Mouse (Mus musculus) MEL (cell line): ENCODE measurements at regions not wholly inside any gene's neighbourhood (a gene's known extent, or its start where the extent isn't known, plus 50 kb on each side); places are given as distances from the start of the nearest gene placed in this dataset.

Experiments used
- CTCF ChIP-seq, 3 experiments: IDR thresholded peaks in 2 of 3; conservative IDR thresholded peaks in 1 of 3; 2 replicates each; pipeline ENCODE4 v1.5.1; 2011 to 2012; ENCODE audit warnings: low read length in 3 of 3, low read depth in 2 of 3, mild to moderate bottlenecking in 2 of 3, improper control_type of control experiment in 1 of 3, inconsistent platforms in 1 of 3, mixed read lengths in 1 of 3, moderate library complexity in 1 of 3; ENCODE audit not compliant: control insufficient read depth in 1 of 3, insufficient read depth in 1 of 3, poor library complexity in 1 of 3, severe bottlenecking in 1 of 3
- EP300 ChIP-seq, 2 experiments: IDR thresholded peaks; 2 replicates each; pipeline ENCODE4 v1.6.1; 2011; ENCODE audit warnings: improper control_type of control experiment in 2 of 2, low read length in 2 of 2, low read depth in 1 of 2, mild to moderate bottlenecking in 1 of 2
- GABPA ChIP-seq: IDR thresholded peaks from 2 replicates; pipeline ENCODE4 v1.6.1; 2012; ENCODE audit warnings: low read depth, mild to moderate bottlenecking, inconsistent platforms, low read length, improper control_type of control experiment, moderate library complexity
- GATA1 ChIP-seq: IDR thresholded peaks from 2 replicates; pipeline ENCODE4 v1.6.1; 2011; ENCODE audit warnings: low read depth, low read length, improper control_type of control experiment
- MAZ ChIP-seq: IDR thresholded peaks from 2 replicates; pipeline ENCODE4 v1.6.1; 2012; ENCODE audit warnings: low read depth, mild to moderate bottlenecking, inconsistent platforms, low read length, improper control_type of control experiment
- MXI1 ChIP-seq: IDR thresholded peaks from 2 replicates; pipeline ENCODE4 v1.6.1; 2011; ENCODE audit warnings: mild to moderate bottlenecking, low read depth, low read length, improper control_type of control experiment
- POLR2A ChIP-seq, 2 experiments: IDR thresholded peaks; 2 replicates each; pipeline ENCODE4 v1.6.1; 2011 to 2012; ENCODE audit warnings: low read length in 2 of 2, mild to moderate bottlenecking in 2 of 2, control low read depth in 1 of 2, improper control_type of control experiment in 1 of 2, low read depth in 1 of 2, moderate library complexity in 1 of 2; ENCODE audit not compliant: control insufficient read depth in 1 of 2, insufficient read depth in 1 of 2, poor library complexity in 1 of 2
- POLR2AphosphoS2 ChIP-seq: IDR thresholded peaks from 2 replicates; pipeline ENCODE4 v1.6.1; 2011; ENCODE audit warnings: low read length, improper control_type of control experiment
- RCOR1 ChIP-seq: IDR thresholded peaks from 2 replicates; pipeline ENCODE4 v1.6.1; 2012; ENCODE audit warnings: low read depth, mild to moderate bottlenecking, inconsistent platforms, low read length, improper control_type of control experiment
- SIN3A ChIP-seq: IDR thresholded peaks from 2 replicates; pipeline ENCODE4 v1.6.1; 2012; ENCODE audit warnings: low read length, improper control_type of control experiment, inconsistent platforms
- UBTF ChIP-seq: IDR thresholded peaks from 2 replicates; pipeline ENCODE4 v1.6.1; 2012; ENCODE audit warnings: low read depth, mild to moderate bottlenecking, inconsistent platforms, low read length, improper control_type of control experiment, moderate library complexity, borderline replicate concordance; ENCODE audit not compliant: insufficient read depth
- USF1 ChIP-seq: IDR thresholded peaks from 2 replicates; pipeline ENCODE4 v1.6.1; 2014; ENCODE audit warnings: low read depth, mild to moderate bottlenecking, inconsistent platforms, low read length, improper control_type of control experiment, moderate library complexity

DNA sequence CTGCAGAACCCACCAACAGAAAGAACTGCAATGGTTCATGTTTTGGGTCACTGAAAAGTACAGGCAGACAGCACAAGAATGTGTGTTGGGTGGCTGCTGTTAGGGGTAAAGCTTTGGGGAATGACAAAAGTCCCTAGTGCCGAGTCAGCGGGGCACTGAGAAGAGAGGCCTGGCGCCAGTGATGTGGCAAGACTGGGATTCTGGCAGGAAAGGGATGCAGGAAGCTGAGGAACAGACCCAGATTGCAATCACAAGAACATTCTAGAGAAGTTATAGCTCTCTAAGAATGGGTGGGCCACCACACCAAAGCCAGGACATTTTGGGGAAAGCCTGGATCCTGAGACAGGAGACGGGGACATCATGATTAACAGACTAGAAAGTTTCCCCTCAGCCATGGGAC is 241.0 kb downstream of the Sipa1l2 start:
- TF ChIP-seq CTCF (IDR thresholded peaks at IDR 0.05 in 2 of 3, conservative IDR thresholded peaks at IDR 0.05 in 1 of 3; ENCODE audit: control insufficient read depth in 1 of 3, insufficient read depth in 1 of 3, low read depth in 2 of 3, low read length in 3 of 3, poor library complexity in 1 of 3, severe bottlenecking in 1 of 3) (no peak), UBTF (no peak), GABPA (no peak), POLR2A (IDR thresholded peaks at IDR 0.05; ENCODE audit: control insufficient read depth in 1 of 2, insufficient read depth in 1 of 2, low read depth in 1 of 2, low read length in 2 of 2, poor library complexity in 1 of 2) (no peak), GATA1 (no peak), MAZ (no peak), RCOR1 (no peak), MXI1 (no peak), EP300 (IDR thresholded peaks at IDR 0.05; ENCODE audit: low read depth in 1 of 2, low read length in 2 of 2) (no peak), USF1 (no peak), POLR2AphosphoS2 (no peak), SIN3A (no peak)
